Mouse (Mus musculus): ENCODE results near the gene Smad5. TPM values are rescaled to one million over a fixed set of nuclear protein-coding genes. Genes with fewer than 3 reads are reported as not detected.

The Smad5 gene
- polyA plus RNA-seq, 1 experiment from 2014 or later = 19.5 TPM

GRCm38 (mm10) chr13:56682326-56682725 lies 20.5 kb upstream of the Smad5 start:
- Histone ChIP-seq H3K4me1 (replicated peaks) (peaks cover 15% of the 10 kb centered on the region), H3K27me3 (replicated peaks) (no peaks in the 10 kb centered on the region), H3K9me3 (no peaks in the 10 kb centered on the region), H3K36me3 (no peaks in the 10 kb centered on the region), H3K9ac (no peak overlapping the region), H3K4me2 (replicated peaks) (no peak overlapping the region), H3K27ac (no peak overlapping the region), H3K4me3 (replicated peaks) (no peak overlapping the region)
- no peak for ATAC-seq
- WGBS = 78% methylated on average over 17 of the region's 17 CpGs

GRCm38 (mm10) chr13:56683306-56683705 lies 19.5 kb upstream of the Smad5 start:
- H3K9ac ChIP-seq = no peak overlapping the region
- H3K27me3 ChIP-seq (replicated peaks) = no peaks in the 10 kb centered on the region
- H3K4me2 ChIP-seq (replicated peaks) = no peak overlapping the region
- no peaks in the 10 kb centered on the region for H3K9me3 ChIP-seq
- H3K36me3 ChIP-seq = no peaks in the 10 kb centered on the region
- H3K4me1 ChIP-seq (replicated peaks) = peaks cover 10% of the 10 kb centered on the region
- no peak for ATAC-seq
- H3K27ac ChIP-seq = no peak overlapping the region
- no peak overlapping the region for H3K4me3 ChIP-seq (replicated peaks)
- WGBS = 85% methylated on average over 7 of the region's 7 CpGs

GRCm38 (mm10) chr13:56692011-56692410 lies 10.8 kb upstream of the Smad5 start:
- 46% methylated on average over 7 of the region's 7 CpGs for WGBS
- Histone ChIP-seq H3K4me3 (replicated peaks) (no peak overlapping the region), H3K36me3 (no peaks in the 10 kb centered on the region), H3K9ac (no peak overlapping the region), H3K27ac (no peak overlapping the region), H3K27me3 (replicated peaks) (no peaks in the 10 kb centered on the region), H3K9me3 (no peaks in the 10 kb centered on the region), H3K4me1 (replicated peaks) (peaks cover 2% of the 10 kb centered on the region; the same call in 1 of the 2 replicates), H3K4me2 (replicated peaks) (no peak overlapping the region)
- 0 out of 2 replicates have a peak, but pooled peaks have one; percentile 12 for ATAC-seq

- Histone ChIP-seq H3K4me1 (replicated peaks) (peaks cover 8% of the 10 kb centered on the region), H3K9me3 (no peaks in the 10 kb centered on the region), H3K27ac (no peak overlapping the region), H3K4me3 (replicated peaks) (no peak overlapping the region), H3K27me3 (replicated peaks) (no peaks in the 10 kb centered on the region), H3K4me2 (replicated peaks) (no peak overlapping the region), H3K36me3 (no peaks in the 10 kb centered on the region), H3K9ac (no peak overlapping the region)
- 91% methylated on average over 6 of the region's 6 CpGs for WGBS
- no peak for ATAC-seq
Observed at GRCm38 (mm10) chr13:56692644-56693043, 10.2 kb upstream of the Smad5 start.

GRCm38 (mm10) chr13:56695701-56696100 lies 7.1 kb upstream of the Smad5 start:
- WGBS = 75% methylated on average over 5 of the region's 5 CpGs
- no peak overlapping the region for H3K27ac ChIP-seq
- H3K4me1 ChIP-seq (replicated peaks) = peaks cover 18% of the 10 kb centered on the region
- no peak overlapping the region for H3K4me3 ChIP-seq (replicated peaks)
- H3K4me2 ChIP-seq (replicated peaks) = no peak overlapping the region
- H3K36me3 ChIP-seq = no peaks in the 10 kb centered on the region
- H3K27me3 ChIP-seq (replicated peaks) = no peaks in the 10 kb centered on the region
- no peak overlapping the region for H3K9ac ChIP-seq
- ATAC-seq = no peak
- no peaks in the 10 kb centered on the region for H3K9me3 ChIP-seq

- no peak for ATAC-seq
- Histone ChIP-seq H3K9me3 (no peaks in the 10 kb centered on the region), H3K9ac (no peak overlapping the region), H3K4me2 (replicated peaks) (no peak overlapping the region), H3K4me3 (replicated peaks) (no peak overlapping the region), H3K36me3 (no peaks in the 10 kb centered on the region), H3K4me1 (replicated peaks) (peaks cover 18% of the 10 kb centered on the region), H3K27me3 (replicated peaks) (no peaks in the 10 kb centered on the region), H3K27ac (no peak overlapping the region)
- 73% methylated on average over 5 of the region's 5 CpGs for WGBS
Observed at GRCm38 (mm10) chr13:56696699-56697098, 6.1 kb upstream of the Smad5 start.

- WGBS = 85% methylated on average over 2 of the region's 2 CpGs
Observed at GRCm38 (mm10) chr13:56697171-56697570, 5.6 kb upstream of the Smad5 start.

GRCm38 (mm10) chr13:56698391-56698790 lies 4.4 kb upstream of the Smad5 start:
- WGBS = 11% methylated on average over 9 of the region's 9 CpGs
- peak; percentile 9; the same call in 1 of the 2 replicates for ATAC-seq
- H3K27ac ChIP-seq = peak overlapping the region; percentile 44; the same call in 1 of the 2 replicates
- peaks cover 22% of the 10 kb centered on the region for H3K4me1 ChIP-seq (replicated peaks)
- peak overlapping the region; percentile 41 for H3K4me2 ChIP-seq (replicated peaks)
- no peaks in the 10 kb centered on the region for H3K27me3 ChIP-seq (replicated peaks)
- H3K9ac ChIP-seq = no peak overlapping the region
- no peaks in the 10 kb centered on the region for H3K9me3 ChIP-seq
- no peaks in the 10 kb centered on the region for H3K36me3 ChIP-seq
- H3K4me3 ChIP-seq (replicated peaks) = no peak overlapping the region

More at GRCm38 (mm10) chr13:56697171-56697570, 5.6 kb upstream of the Smad5 start:
- no peak for ATAC-seq
- Histone ChIP-seq H3K4me1 (replicated peaks) (peaks cover 18% of the 10 kb centered on the region), H3K4me3 (replicated peaks) (no peak overlapping the region), H3K36me3 (no peaks in the 10 kb centered on the region), H3K27ac (no peak overlapping the region), H3K4me2 (replicated peaks) (no peak overlapping the region), H3K9me3 (no peaks in the 10 kb centered on the region), H3K9ac (no peak overlapping the region), H3K27me3 (replicated peaks) (no peaks in the 10 kb centered on the region)

GRCm38 (mm10) chr13:56699370-56699769 lies 3.4 kb upstream of the Smad5 start:
- no peak overlapping the region for H3K4me2 ChIP-seq (replicated peaks)
- no peak for ATAC-seq
- no peak overlapping the region for H3K9ac ChIP-seq
- H3K4me1 ChIP-seq (replicated peaks) = peaks cover 22% of the 10 kb centered on the region
- H3K4me3 ChIP-seq (replicated peaks) = no peak overlapping the region
- no peak overlapping the region for H3K27ac ChIP-seq
- H3K9me3 ChIP-seq = no peaks in the 10 kb centered on the region
- no peaks in the 10 kb centered on the region for H3K36me3 ChIP-seq
- 90% methylated on average over 2 of the region's 2 CpGs for WGBS
- no peaks in the 10 kb centered on the region for H3K27me3 ChIP-seq (replicated peaks)

- H3K4me1 ChIP-seq (replicated peaks) = peaks cover 33% of the 10 kb centered on the region
Observed at GRCm38 (mm10) chr13:56700981-56701380, 1.8 kb upstream of the Smad5 start.

GRCm38 (mm10) chr13:56701924-56702323 lies 886 bp upstream of the Smad5 start:
- Histone ChIP-seq H3K4me2 (replicated peaks) (0 out of 2 replicates have a peak overlapping the region, but pooled peaks have one; percentile 69), H3K9me3 (no peaks in the 10 kb centered on the region), H3K36me3 (0 out of 2 replicates have a peak, but pooled peaks cover 5% of the 10 kb centered on the region), H3K4me3 (replicated peaks) (no peak overlapping the region), H3K27me3 (replicated peaks) (no peaks in the 10 kb centered on the region), H3K9ac (no peak overlapping the region), H3K4me1 (replicated peaks) (peaks cover 34% of the 10 kb centered on the region), H3K27ac (no peak overlapping the region)
- WGBS = 61% methylated on average over 10 of the region's 10 CpGs
- ATAC-seq = no peak

More at GRCm38 (mm10) chr13:56700981-56701380, 1.8 kb upstream of the Smad5 start:
- Histone ChIP-seq H3K9ac (no peak overlapping the region), H3K36me3 (0 out of 2 replicates have a peak, but pooled peaks cover 2% of the 10 kb centered on the region), H3K27ac (no peak overlapping the region), H3K27me3 (replicated peaks) (no peaks in the 10 kb centered on the region), H3K9me3 (no peaks in the 10 kb centered on the region), H3K4me3 (replicated peaks) (no peak overlapping the region), H3K4me2 (replicated peaks) (no peak overlapping the region)
- ATAC-seq = no peak
- WGBS = 72% methylated on average over 1 of the region's 1 CpGs

GRCm38 (mm10) chr13:56703222-56703870 lies 536 bp downstream of the Smad5 start:
- H3K36me3 ChIP-seq = 0 out of 2 replicates have a peak, but pooled peaks cover 5% of the 10 kb centered on the region
- H3K9ac ChIP-seq = peak overlapping the region; percentile 98
- H3K27me3 ChIP-seq (replicated peaks) = no peaks in the 10 kb centered on the region
- WGBS = under 1% methylated on average over 76 of the region's 80 CpGs
- H3K27ac ChIP-seq = peak overlapping the region; percentile 100
- peak overlapping the region; percentile 69 for H3K4me2 ChIP-seq (replicated peaks)
- peak; percentile 88 for ATAC-seq
- peaks cover 24% of the 10 kb centered on the region for H3K4me1 ChIP-seq (replicated peaks)
- peak overlapping the region; percentile 85 for H3K4me3 ChIP-seq (replicated peaks)
- no peaks in the 10 kb centered on the region for H3K9me3 ChIP-seq

GRCm38 (mm10) chr13:56703871-56704321 lies 1.1 kb downstream of the Smad5 start:
- Histone ChIP-seq H3K9ac (peak overlapping the region; percentile 98), H3K36me3 (0 out of 2 replicates have a peak, but pooled peaks cover 5% of the 10 kb centered on the region), H3K4me3 (replicated peaks) (peak overlapping the region; percentile 85), H3K27me3 (replicated peaks) (no peaks in the 10 kb centered on the region), H3K4me2 (replicated peaks) (peak overlapping the region; percentile 69), H3K4me1 (replicated peaks) (peaks cover 21% of the 10 kb centered on the region), H3K9me3 (no peaks in the 10 kb centered on the region), H3K27ac (peak overlapping the region; percentile 100)
- peak; percentile 36 for ATAC-seq
- under 1% methylated on average over 11 of the region's 11 CpGs for WGBS

Measured in intestine, embryonic 15.5 days (tissue).